Mouse (Mus musculus) lung, embryonic 14.5 days (tissue): ENCODE measurements around the gene Cdk6. TPM values are rescaled to one million over a fixed set of nuclear protein-coding genes. Genes with fewer than 3 reads are reported as not detected.
A peak's percentile ranks its signal among the peaks of the same experiment; 100 is the strongest.

Experiments used
- ATAC-seq: fragments of 200-750 bp; cut with Nextera tagmentation; 2 replicates; pipeline ENCODE4 v1.8.0; 2017; ENCODE audit warnings: mild to moderate bottlenecking, moderate TSS enrichment, moderate library complexity; ENCODE audit not compliant: insufficient read depth
- DNase-seq: peaks from one replicate; pipeline ENCODE4 v3.0.0-alpha.2; 2015
- H3K27ac ChIP-seq: fragments of 300-500 bp; sonication (generic); 2 replicates; pipeline ENCODE4 v1.5.1; 2014; ENCODE audit warnings: low read depth, mild to moderate bottlenecking, moderate library complexity
- H3K27me3 ChIP-seq: fragments of 300-500 bp; sonication (generic); 2 replicates; pipeline ENCODE4 v1.6.1; 2014; ENCODE audit warnings: low read length, control low read depth; ENCODE audit not compliant: insufficient read depth
- H3K36me3 ChIP-seq: fragments of 300-500 bp; sonication (generic); 2 replicates; pipeline ENCODE4 v1.6.1; 2014; ENCODE audit warnings: control low read depth; ENCODE audit not compliant: insufficient read depth
- H3K4me1 ChIP-seq: fragments of 300-500 bp; sonication (generic); 2 replicates; pipeline ENCODE4 v1.6.1; 2014; ENCODE audit warnings: antibody characterized with exemption, control low read depth; ENCODE audit not compliant: insufficient read depth
- H3K4me2 ChIP-seq: fragments of 300-500 bp; sonication (generic); 2 replicates; pipeline ENCODE4 v1.6.1; 2014; ENCODE audit warnings: mild to moderate bottlenecking
- H3K4me3 ChIP-seq: fragments of 300-500 bp; sonication (generic); 2 replicates; pipeline ENCODE4 v1.5.1; 2014; ENCODE audit warnings: low read depth, low read length
- H3K9ac ChIP-seq: fragments of 300-500 bp; sonication (generic); 2 replicates; pipeline ENCODE4 v1.6.1; 2014
- H3K9me3 ChIP-seq: fragments of 300-500 bp; sonication (generic); 2 replicates; pipeline ENCODE4 v1.6.1; 2016; ENCODE audit warnings: low read depth, low read length, control low read depth
- CTCF ChIP-seq: IDR thresholded peaks from 2 replicates; pipeline ENCODE4 v1.5.1; 2016; ENCODE audit warnings: antibody characterized with exemption, low read depth
- WGBS: fragments of 180-500 bp; shearing (Covaris S2); extraction: QIAGEN DNeasy Blood & Tissue Kit; methylation state at CpG from one replicate; pipeline ENCODE4 v1.1.7; 2014; 5-methylcytosine and 5-hydroxymethylcytosine counted together
- polyA plus RNA-seq: library from polyadenylated mRNA; unstranded; fragments of >200 nt; fragmentation: Nextera tagmentation; extraction: Ambion mirVana; gene quantifications from 2 replicates; pipeline ENCODE4 v1.2.1, GENCODE M21; 2014

Gene Cdk6
- polyA plus RNA-seq, 1 experiment from 2014 or later, result 57.8 TPM

DNA sequence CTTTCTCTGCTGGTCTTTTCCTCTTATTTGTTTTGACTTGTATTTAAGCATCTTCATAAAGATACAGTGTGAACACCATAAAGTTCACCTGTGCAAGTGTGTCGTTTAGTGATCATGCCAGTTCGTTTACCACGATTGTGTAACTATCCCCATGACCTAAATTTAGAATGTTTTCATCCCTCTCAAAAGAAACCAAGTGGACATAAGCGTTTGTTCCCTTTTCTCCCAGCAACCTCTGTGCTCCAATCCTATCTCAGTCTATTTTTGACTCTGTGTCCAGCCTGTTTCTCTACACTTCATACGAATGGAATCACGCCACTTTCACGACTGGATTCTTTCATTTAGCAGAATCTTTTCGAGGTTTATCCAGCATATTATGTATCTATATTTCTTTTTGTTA lies 40.5 kb downstream of the Cdk6 start:
- Histone ChIP-seq H3K9ac (no peak overlapping the region), H3K9me3 (no peaks in the 10 kb centered on the region), H3K4me2 (no peak overlapping the region), H3K27me3 (no peaks in the 10 kb centered on the region), H3K36me3 (no peaks in the 10 kb centered on the region), H3K4me1 (peaks cover 10% of the 10 kb centered on the region; the same call in 1 of the 2 replicates), H3K4me3 (no peak overlapping the region), H3K27ac (no peak overlapping the region)
- WGBS, result 76% methylated on average over 8 of the region's 8 CpGs
- ATAC-seq (no peak), DNase-seq (no peak)
- no peak for TF ChIP-seq CTCF

DNA sequence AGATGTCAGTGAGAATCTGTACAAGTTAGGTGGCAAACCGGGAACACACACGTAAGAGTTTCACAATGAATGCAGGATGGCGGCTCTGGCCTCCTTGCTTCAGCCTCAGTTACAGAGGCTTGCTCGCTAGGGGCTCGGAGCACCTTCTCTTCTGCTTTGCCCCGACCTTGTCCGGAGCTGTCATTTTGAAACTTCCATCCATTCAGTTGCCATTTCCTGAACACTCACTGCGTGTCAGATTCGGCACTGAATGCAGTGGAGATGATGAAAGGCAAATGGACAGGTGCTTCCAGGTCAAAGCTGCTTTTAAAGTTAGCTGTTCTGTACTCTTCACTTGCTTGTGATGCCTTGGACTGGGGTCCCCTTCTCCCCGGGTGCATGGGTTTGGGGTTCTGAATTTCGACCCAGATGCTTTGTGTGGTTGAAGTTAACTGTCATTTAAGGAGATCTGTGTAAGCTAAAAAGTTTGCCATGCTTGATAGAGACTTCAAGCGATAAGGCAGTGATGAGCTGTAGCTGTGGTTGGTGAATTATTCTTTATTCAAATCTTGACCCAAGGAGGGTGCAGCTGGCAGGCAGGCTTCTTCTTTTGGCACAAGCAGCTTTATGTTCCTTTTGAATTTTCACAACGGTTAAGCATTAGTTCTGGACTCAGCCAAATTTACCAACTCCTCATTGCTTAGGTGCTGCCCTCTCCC lies 41.2 kb downstream of the Cdk6 start:
- H3K4me2 ChIP-seq, result no peak overlapping the region

DNA sequence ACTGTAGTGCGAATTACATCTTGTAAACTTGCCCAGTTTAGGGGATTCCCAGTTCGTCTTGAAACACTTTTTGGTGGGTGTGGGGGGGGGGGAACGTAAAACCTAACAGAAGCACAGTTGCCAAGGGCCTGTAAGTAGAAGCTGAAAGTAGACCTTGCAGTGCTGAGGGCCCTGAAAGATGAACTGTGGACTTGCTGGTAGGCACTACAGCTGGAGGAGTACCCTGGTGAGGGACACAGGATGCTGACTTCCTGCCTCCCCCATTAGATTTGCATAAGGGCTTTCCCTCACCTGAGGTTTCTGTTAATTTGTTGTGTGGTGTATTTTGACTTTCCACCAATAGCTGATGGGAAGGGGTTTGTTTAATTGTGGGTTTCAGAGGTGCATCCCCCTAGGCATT lies 42.3 kb downstream of the Cdk6 start:
- Histone ChIP-seq H3K9me3 (no peaks in the 10 kb centered on the region), H3K9ac (no peak overlapping the region), H3K4me1 (peaks cover 16% of the 10 kb centered on the region; the same call in 1 of the 2 replicates), H3K4me2 (no peak overlapping the region), H3K4me3 (no peak overlapping the region), H3K36me3 (no peaks in the 10 kb centered on the region), H3K27ac (no peak overlapping the region), H3K27me3 (no peaks in the 10 kb centered on the region)
- DNase-seq (no peak), ATAC-seq (no peak)
- no peak for TF ChIP-seq CTCF
- 70% methylated on average over 3 of the region's 3 CpGs for WGBS

More for the DNA sequence above, 41.2 kb downstream of the Cdk6 start:
- Histone ChIP-seq H3K9me3 (no peaks in the 10 kb centered on the region), H3K4me1 (peaks cover 16% of the 10 kb centered on the region; the same call in 1 of the 2 replicates), H3K27me3 (no peaks in the 10 kb centered on the region), H3K9ac (no peak overlapping the region), H3K4me3 (no peak overlapping the region), H3K27ac (no peak overlapping the region), H3K36me3 (no peaks in the 10 kb centered on the region)
- DNase-seq (no peak), ATAC-seq (no peak)
- WGBS, result 74% methylated on average over 13 of the region's 13 CpGs
- no peak for TF ChIP-seq CTCF

DNA sequence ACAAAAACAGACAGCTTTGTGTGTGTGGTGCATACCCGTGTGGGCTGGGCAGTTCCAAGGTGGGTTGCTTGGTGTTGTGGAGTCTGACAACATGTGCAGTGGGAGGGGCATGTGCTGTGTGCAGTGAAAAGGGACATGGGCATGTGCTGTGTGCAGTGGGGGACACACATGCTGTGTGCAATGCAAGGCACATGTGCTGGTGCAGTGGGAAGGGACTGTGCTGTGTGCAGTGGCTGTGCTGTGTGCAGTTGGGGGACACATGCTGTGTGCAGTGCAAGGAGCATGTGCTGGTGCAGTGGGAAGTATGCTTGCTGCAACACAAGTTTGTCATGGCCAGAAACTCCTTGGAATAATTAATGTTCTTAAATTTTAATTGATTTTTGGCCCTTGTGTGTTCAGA lies 43.8 kb downstream of the Cdk6 start:
- no peak overlapping the region for H3K4me2 ChIP-seq
- no peak overlapping the region for H3K4me3 ChIP-seq
- H3K4me1 ChIP-seq, result peaks cover 16% of the 10 kb centered on the region; the same call in 1 of the 2 replicates
- ATAC-seq (no peak), DNase-seq (no peak)
- no peak for TF ChIP-seq CTCF
- H3K27me3 ChIP-seq, result no peaks in the 10 kb centered on the region
- 63% methylated on average over 1 of the region's 1 CpGs for WGBS
- H3K9me3 ChIP-seq, result no peaks in the 10 kb centered on the region
- H3K9ac ChIP-seq, result no peak overlapping the region
- no peaks in the 10 kb centered on the region for H3K36me3 ChIP-seq
- no peak overlapping the region for H3K27ac ChIP-seq

DNA sequence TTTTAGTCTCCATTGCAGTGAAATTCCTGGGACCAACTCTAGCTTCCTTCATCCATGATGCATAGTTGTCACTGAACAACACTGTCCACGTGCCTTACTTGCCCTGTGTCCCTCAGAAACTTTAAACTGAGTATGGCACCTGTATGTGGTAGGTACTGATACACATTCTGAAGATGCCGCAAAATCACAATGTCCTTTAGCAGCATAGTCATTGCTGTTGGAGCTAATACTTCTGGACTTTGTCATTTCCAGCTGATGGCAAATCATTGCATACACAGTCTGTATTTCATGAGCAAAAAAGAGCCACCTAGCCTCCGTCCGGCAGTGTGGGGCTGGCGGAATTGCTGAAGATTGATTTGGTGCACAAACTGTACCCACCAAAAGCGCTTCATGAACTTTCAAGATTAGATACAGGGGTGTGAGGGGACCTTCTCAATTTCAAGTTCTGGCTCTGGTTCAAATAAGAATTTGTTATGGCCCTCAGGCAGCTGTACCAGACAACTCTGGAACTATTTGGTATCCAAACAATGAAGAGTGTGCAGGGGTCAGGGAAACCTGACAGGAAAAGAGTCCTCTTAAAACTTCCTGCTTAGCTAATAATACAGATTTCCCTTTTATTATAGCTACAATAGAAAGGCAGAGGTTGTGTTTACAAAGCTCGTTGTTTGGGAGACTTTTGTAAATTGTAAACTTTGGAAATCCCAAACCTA lies 44.9 kb downstream of the Cdk6 start:
- H3K4me2 ChIP-seq, result no peak overlapping the region
- no peak overlapping the region for H3K4me3 ChIP-seq
- peaks cover 14% of the 10 kb centered on the region; the same call in 1 of the 2 replicates for H3K4me1 ChIP-seq
- no peaks in the 10 kb centered on the region for H3K27me3 ChIP-seq
- H3K36me3 ChIP-seq, result 0 out of 2 replicates have a peak, but pooled peaks cover 2% of the 10 kb centered on the region
- DNase-seq (peak; percentile 39), ATAC-seq (peak; percentile 45; the same call in 1 of the 2 replicates)
- no peak overlapping the region for H3K27ac ChIP-seq
- no peak overlapping the region for H3K9ac ChIP-seq
- H3K9me3 ChIP-seq, result no peaks in the 10 kb centered on the region
- WGBS, result 43% methylated on average over 7 of the region's 7 CpGs
- no peak for TF ChIP-seq CTCF

DNA sequence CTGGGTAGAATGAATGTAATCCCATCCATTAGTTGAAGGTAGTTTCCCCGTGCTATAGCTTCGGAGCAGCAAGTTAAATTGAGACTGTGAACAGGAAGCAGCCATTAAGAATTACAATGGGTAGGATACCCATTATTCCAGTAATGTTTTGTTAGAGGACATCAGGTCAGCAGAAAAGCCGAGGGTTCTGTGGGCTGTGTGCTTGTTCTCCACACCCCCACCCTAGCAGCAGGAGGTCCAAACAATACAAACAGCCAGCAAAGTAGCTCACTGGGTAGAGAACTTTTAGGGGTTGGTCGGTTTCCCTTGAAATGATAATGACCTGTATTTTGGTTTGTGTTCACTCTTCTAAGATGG lies 45.4 kb downstream of the Cdk6 start:
- no peak for DNase-seq
- ATAC-seq, result peak; percentile 38; the same call in 1 of the 2 replicates

DNA sequence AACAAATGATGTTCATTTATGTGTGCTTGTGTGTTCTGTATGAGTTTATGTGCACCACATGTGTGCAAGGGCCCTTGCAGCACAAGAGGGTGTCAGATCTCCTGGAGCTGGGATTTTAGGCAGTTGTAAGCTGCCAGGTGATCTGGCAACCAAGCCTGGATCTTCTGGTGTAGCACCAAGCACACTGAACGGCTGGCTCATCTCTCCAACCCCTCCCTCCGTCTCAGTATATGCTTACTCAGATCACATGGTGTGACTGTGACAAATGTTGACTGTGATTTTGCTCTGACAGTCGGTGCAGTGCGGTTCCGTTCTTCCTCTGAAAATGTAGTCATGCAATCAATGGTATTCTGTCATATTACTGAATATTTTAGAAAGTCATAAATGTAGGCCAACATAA lies 45.9 kb downstream of the Cdk6 start:
- TF ChIP-seq CTCF, result no peak
- 32% methylated on average over 5 of the region's 5 CpGs for WGBS
- H3K4me1 ChIP-seq, result peaks cover 10% of the 10 kb centered on the region; the same call in 1 of the 2 replicates
- DNase-seq, result peak; percentile 39
- peaks cover 10% of the 10 kb centered on the region; the same call in 1 of the 2 replicates for H3K36me3 ChIP-seq
- H3K9me3 ChIP-seq, result no peaks in the 10 kb centered on the region
- ATAC-seq, result no peak
- no peaks in the 10 kb centered on the region for H3K27me3 ChIP-seq
- H3K4me3 ChIP-seq, result no peak overlapping the region
- H3K9ac ChIP-seq, result no peak overlapping the region
- H3K4me2 ChIP-seq, result peak overlapping the region; percentile 23; the same call in 1 of the 2 replicates
- H3K27ac ChIP-seq, result no peak overlapping the region

More for the DNA sequence above, 45.4 kb downstream of the Cdk6 start:
- WGBS, result 24% methylated on average over 4 of the region's 4 CpGs
- TF ChIP-seq CTCF, result no peak
- no peaks in the 10 kb centered on the region for H3K9me3 ChIP-seq
- H3K9ac ChIP-seq, result no peak overlapping the region
- H3K4me1 ChIP-seq, result peaks cover 10% of the 10 kb centered on the region; the same call in 1 of the 2 replicates
- peak overlapping the region; percentile 23; the same call in 1 of the 2 replicates for H3K4me2 ChIP-seq
- peaks cover 6% of the 10 kb centered on the region; the same call in 1 of the 2 replicates for H3K36me3 ChIP-seq
- no peak overlapping the region for H3K27ac ChIP-seq
- no peaks in the 10 kb centered on the region for H3K27me3 ChIP-seq
- H3K4me3 ChIP-seq, result no peak overlapping the region
